ENCODE assay signal across 8 mouse cellular contexts in the genomic region with DNA sequence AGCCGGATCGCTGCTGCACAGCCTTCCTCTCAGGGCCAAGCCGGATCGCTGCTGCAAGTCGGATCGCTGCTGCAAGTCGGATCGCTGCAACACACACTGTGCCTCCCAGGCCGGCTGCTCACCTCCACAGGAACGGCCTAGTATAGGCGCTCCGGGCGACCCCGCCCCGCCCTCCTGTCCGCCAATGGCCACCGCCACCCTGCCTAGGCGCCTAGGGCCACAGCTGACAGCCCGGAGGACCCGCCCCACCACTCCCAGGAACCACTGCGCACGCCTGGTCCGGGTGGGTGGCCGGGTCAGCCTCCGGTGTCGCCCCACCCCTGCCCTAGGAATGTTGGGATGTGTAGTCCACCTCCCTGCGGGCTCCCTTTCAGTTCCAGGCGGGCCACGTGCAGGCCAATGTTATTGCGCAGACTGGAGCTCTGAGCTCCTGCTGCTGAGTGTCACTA. TPM values are rescaled to one million over a fixed set of nuclear protein-coding genes. Genes with fewer than 3 reads are reported as not detected.
DNase-seq lines count a peak whose midpoint lies in the region; ATAC-seq lines count a peak whose summit lies in the region.

TSS of gene Gpd1l (minus strand) at position 265 of the 449 bp plus-strand sequence.

- peak within 1 kb of the TSS; percentile 85 for H3K4me3 ChIP-seq in hindbrain, embryonic 14.5 days (replicated peaks; ENCODE audit: low read length)

- no peaks in the 10 kb centered on the region for H3K9me3 ChIP-seq in hindbrain, embryonic 14.5 days (ENCODE audit: control insufficient read depth, low read length)

- no peaks in the 10 kb centered on the region for H3K36me3 ChIP-seq in hindbrain, embryonic 14.5 days (replicated peaks; ENCODE audit: control insufficient read depth, insufficient read depth)

- H3K4me2 ChIP-seq in hindbrain, embryonic 14.5 days (replicated peaks) = peak within 1 kb of the TSS; percentile 99

- peak; percentile 97 for DNase-seq in R1 (ENCODE audit: low read depth, low spot score)
- DNase-seq in cerebellum, postnatal 25 days = peak; percentile 96 to 98
- DNase-seq in frontal cortex, postnatal 25 days (ENCODE audit: low spot score in 2 of 2) = peak; percentile 86 to 93
- peak; percentile 79 for DNase-seq in hindbrain, embryonic 14.5 days (ENCODE audit: low spot score)
- peak; percentile 97 for DNase-seq in layer of hippocampus, postnatal 36 days
- DNase-seq in lung, postnatal 36 days = peak; percentile 99
- peak; percentile 95 for DNase-seq in retina, postnatal 1 day
- DNase-seq in urinary bladder, adult 18-20 months (ENCODE audit: low spot score in 2 of 2) = peak; percentile 95 to 98

- H3K27me3 ChIP-seq in hindbrain, embryonic 14.5 days (ENCODE audit: control insufficient read depth, insufficient read depth, low read length) = 0 out of 2 replicates have a peak, but pooled peaks cover 6% of the 10 kb centered on the region

- H3K27ac ChIP-seq in hindbrain, embryonic 14.5 days = peak within 1 kb of the TSS; percentile 74

- WGBS in hindbrain, embryonic 14.5 days = 0% methylated on average over 30 of the region's 30 CpGs

- H3K9ac ChIP-seq in hindbrain, embryonic 14.5 days = peak within 1 kb of the TSS; percentile 84

- ATAC-seq in hindbrain, embryonic 14.5 days (ENCODE audit: low FRiP score) = peak; percentile 97

- H3K4me1 ChIP-seq in hindbrain, embryonic 14.5 days (replicated peaks; ENCODE audit: control insufficient read depth, insufficient read depth, low read length) = peaks cover 13% of the 10 kb centered on the region

RNA-seq across cellular contexts. Expression of gene Gpd1l, which starts in this region (rescaled TPM):
- polyA plus RNA-seq in hindbrain, embryonic 14.5 days (2014; fragmentation: Nextera tagmentation; extraction: Ambion mirVana) = 21.0 and 23.2 TPM in 2 replicates
- 10 to 100 TPM; 76.8 to 81.3 TPM for total RNA-seq in layer of hippocampus, postnatal 36 days (2021)

Comparison
In these comparisons a context has a peak if more than half of its experiments do, and no peak if none do; other contexts are left out.
1. Peak in every context shown above with its lines: DNase-seq, ATAC-seq, H3K4me3 ChIP-seq and H3K27ac ChIP-seq.